Mouse (Mus musculus) layer of hippocampus, postnatal 36 days (tissue): ENCODE results near the gene Spin2c. TPM values are rescaled to one million over a fixed set of nuclear protein-coding genes. Genes with fewer than 3 reads are reported as not detected.

Source experiments
- DNase-seq, 2 experiments: peaks; one replicate each; pipeline ENCODE4 v3.0.0; 2022
- total RNA-seq, 2 experiments: library from RNA; stranded (reverse); gene quantifications; 2 replicates each; pipeline ENCODE4 v1.2.3; 2021

Spin2c gene
- total RNA-seq = 10 to 100 TPM in 1 of 2 experiments, 1 to 10 TPM in 1; 8.8 to 10.8 TPM

GRCm38 (mm10) chrX:153831951-153832561 lies at the start of gene Spin2c:
TSS of gene Spin2c (plus strand) at chrX:153832225.
- DNase-seq = peak; percentile 33 to 53

- peak in 1 of 2 experiments; percentile 3 for DNase-seq
These were observed 581 bp downstream of the Spin2c start for GRCm38 (mm10) chrX:153832606-153833005.

Other genes with a start within 250 kb of the Spin2c start
- gene Kctd12b, start 135.8 kb upstream of the Spin2c start, total RNA-seq = 1 to 10 TPM; 3.2 to 3.9 TPM
- gene Nbdy, start 108.6 kb upstream of the Spin2c start, total RNA-seq = 10 to 100 TPM; 42.9 to 54.5 TPM
- not detected for gene Samt1, start 180.4 kb downstream of the Spin2c start, total RNA-seq
- not detected for gene 4921511M17Rik, start 201.6 kb downstream of the Spin2c start, total RNA-seq
- gene Gm10057, start 222.8 kb downstream of the Spin2c start, total RNA-seq = not detected